Mouse (Mus musculus): ENCODE results near the gene Asic2. TPM values are rescaled to one million over a fixed set of nuclear protein-coding genes. Genes with fewer than 3 reads are reported as not detected.

The Asic2 gene
- polyA plus RNA-seq, 1 experiment from 2014 or later = 3.7 TPM

- Histone ChIP-seq H3K36me3 (no peaks in the 10 kb centered on the region), H3K4me3 (replicated peaks) (no peak overlapping the region), H3K27ac (no peak overlapping the region), H3K4me1 (peaks cover 10% of the 10 kb centered on the region; the same call in 1 of the 2 replicates), H3K4me2 (no peak overlapping the region), H3K9ac (no peak overlapping the region), H3K9me3 (replicated peaks) (no peaks in the 10 kb centered on the region), H3K27me3 (no peaks in the 10 kb centered on the region)
- 70% methylated on average over 6 of the region's 6 CpGs for WGBS
- ATAC-seq (replicated peaks; ENCODE audit: low FRiP score) = no peak
These were observed 994.3 kb downstream of the Asic2 start for GRCm38 (mm10) chr11:80973976-80974375.

GRCm38 (mm10) chr11:80973273-80973672, 995.0 kb downstream of the Asic2 start:
- Histone ChIP-seq H3K4me1 (peaks cover 10% of the 10 kb centered on the region; the same call in 1 of the 2 replicates), H3K4me3 (replicated peaks) (no peak overlapping the region), H3K9me3 (replicated peaks) (no peaks in the 10 kb centered on the region), H3K27ac (no peak overlapping the region), H3K36me3 (no peaks in the 10 kb centered on the region), H3K27me3 (no peaks in the 10 kb centered on the region), H3K4me2 (no peak overlapping the region), H3K9ac (no peak overlapping the region)
- no peak for ATAC-seq (replicated peaks; ENCODE audit: low FRiP score)
- WGBS = 93% methylated on average over 8 of the region's 8 CpGs

DNA sequence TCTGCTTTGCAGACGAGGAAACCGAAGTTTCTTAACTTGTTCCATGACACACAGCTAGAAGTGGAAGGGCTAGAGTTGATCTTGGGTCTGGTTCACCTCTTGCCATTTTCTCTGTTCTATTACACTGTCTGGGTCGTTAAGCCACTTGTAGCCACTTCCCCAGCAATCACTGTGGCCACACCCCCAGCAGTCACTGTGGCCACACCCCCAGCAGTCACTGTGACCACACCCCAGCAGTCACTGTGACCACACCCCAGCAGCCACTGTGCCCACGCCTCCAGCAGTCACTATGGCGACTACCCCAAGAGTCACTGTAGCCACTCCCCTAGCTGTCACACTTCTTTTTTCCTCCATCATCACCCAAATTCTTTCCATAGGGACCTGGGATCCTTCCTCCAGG, 1000.7 kb downstream of the Asic2 start:
- Histone ChIP-seq H3K4me3 (replicated peaks) (no peak overlapping the region), H3K4me1 (no peaks in the 10 kb centered on the region), H3K27ac (no peak overlapping the region), H3K27me3 (no peaks in the 10 kb centered on the region), H3K4me2 (no peak overlapping the region), H3K36me3 (no peaks in the 10 kb centered on the region), H3K9me3 (replicated peaks) (no peaks in the 10 kb centered on the region), H3K9ac (no peak overlapping the region)
- no peak for ATAC-seq (replicated peaks; ENCODE audit: low FRiP score)
- 52% methylated on average over 5 of the region's 5 CpGs for WGBS

DNA sequence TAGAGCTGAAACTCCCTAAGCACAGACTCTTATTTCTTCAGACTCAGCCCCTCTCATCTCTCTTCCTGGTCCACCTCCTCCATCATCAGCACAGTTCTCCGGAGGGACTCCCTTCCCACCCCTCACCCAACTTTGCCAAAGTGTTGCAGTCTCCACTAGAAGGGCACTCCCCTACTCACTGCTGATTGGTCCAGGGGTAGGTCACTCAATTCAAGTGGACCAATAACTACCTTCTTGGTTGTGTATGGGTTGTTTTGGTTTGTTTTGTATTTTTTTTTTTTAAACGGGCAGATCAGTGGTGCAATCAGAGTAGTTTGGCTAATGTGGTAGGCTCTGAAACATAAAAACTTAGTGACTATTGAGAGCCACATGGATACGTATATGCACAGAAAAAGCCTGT, 1002.2 kb downstream of the Asic2 start:
- Histone ChIP-seq H3K27me3 (no peaks in the 10 kb centered on the region), H3K27ac (no peak overlapping the region), H3K4me3 (replicated peaks) (no peak overlapping the region), H3K9me3 (replicated peaks) (no peaks in the 10 kb centered on the region), H3K36me3 (no peaks in the 10 kb centered on the region), H3K4me2 (no peak overlapping the region), H3K4me1 (no peaks in the 10 kb centered on the region), H3K9ac (no peak overlapping the region)
- no peak for ATAC-seq (replicated peaks; ENCODE audit: low FRiP score)
- WGBS = 47% methylated on average over 3 of the region's 3 CpGs

- ATAC-seq (replicated peaks; ENCODE audit: low FRiP score) = no peak
- H3K36me3 ChIP-seq = no peaks in the 10 kb centered on the region
- H3K9me3 ChIP-seq (replicated peaks) = no peaks in the 10 kb centered on the region
- no peak overlapping the region for H3K4me3 ChIP-seq (replicated peaks)
- H3K27me3 ChIP-seq = no peaks in the 10 kb centered on the region
- WGBS = 54% methylated on average over 1 of the region's 1 CpGs
- peaks cover 4% of the 10 kb centered on the region; the same call in 1 of the 2 replicates for H3K4me1 ChIP-seq
- H3K27ac ChIP-seq = no peak overlapping the region
- no peak overlapping the region for H3K4me2 ChIP-seq
- no peak overlapping the region for H3K9ac ChIP-seq
These were observed 1006.9 kb downstream of the Asic2 start for GRCm38 (mm10) chr11:80961326-80961725.

- H3K27me3 ChIP-seq = no peaks in the 10 kb centered on the region
- peaks cover 4% of the 10 kb centered on the region; the same call in 1 of the 2 replicates for H3K4me1 ChIP-seq
- no peaks in the 10 kb centered on the region for H3K9me3 ChIP-seq (replicated peaks)
- H3K4me3 ChIP-seq (replicated peaks) = no peak overlapping the region
- no peak for ATAC-seq (replicated peaks; ENCODE audit: low FRiP score)
- 11% methylated on average over 16 of the region's 16 CpGs for WGBS
- H3K9ac ChIP-seq = no peak overlapping the region
- H3K27ac ChIP-seq = no peak overlapping the region
- H3K4me2 ChIP-seq = no peak overlapping the region
- H3K36me3 ChIP-seq = no peaks in the 10 kb centered on the region
These were observed 1010.1 kb downstream of the Asic2 start for GRCm38 (mm10) chr11:80958086-80958671.

GRCm38 (mm10) chr11:80955915-80956314, 1012.3 kb downstream of the Asic2 start:
- no peaks in the 10 kb centered on the region for H3K27me3 ChIP-seq
- no peak overlapping the region for H3K9ac ChIP-seq
- H3K4me2 ChIP-seq = no peak overlapping the region
- H3K4me3 ChIP-seq (replicated peaks) = no peak overlapping the region
- H3K36me3 ChIP-seq = no peaks in the 10 kb centered on the region
- H3K4me1 ChIP-seq = peaks cover 4% of the 10 kb centered on the region; the same call in 1 of the 2 replicates
- 76% methylated on average over 6 of the region's 6 CpGs for WGBS
- no peaks in the 10 kb centered on the region for H3K9me3 ChIP-seq (replicated peaks)
- no peak overlapping the region for H3K27ac ChIP-seq
- no peak for ATAC-seq (replicated peaks; ENCODE audit: low FRiP score)

DNA sequence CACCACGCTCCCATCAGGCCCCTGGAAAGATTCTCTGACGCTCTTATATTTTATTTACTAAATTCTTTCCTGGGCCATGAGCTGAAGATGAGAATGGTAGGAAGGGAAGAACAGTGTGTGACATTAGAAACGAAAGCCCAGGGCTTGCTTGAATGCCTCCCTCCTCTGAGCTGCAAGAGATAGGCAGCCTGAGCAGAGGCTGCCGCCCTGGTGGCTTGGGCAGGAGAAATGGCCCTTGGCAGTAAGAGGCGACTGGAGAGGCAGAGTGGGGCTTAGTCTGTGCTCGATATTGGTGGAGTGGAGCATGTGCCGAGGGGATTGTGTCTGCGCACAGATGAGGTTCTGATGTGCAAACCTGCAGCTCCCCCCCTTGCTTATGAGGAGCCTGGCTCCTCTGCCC, 1014.1 kb downstream of the Asic2 start:
- no peak for ATAC-seq (replicated peaks; ENCODE audit: low FRiP score)
- 86% methylated on average over 8 of the region's 8 CpGs for WGBS

DNA sequence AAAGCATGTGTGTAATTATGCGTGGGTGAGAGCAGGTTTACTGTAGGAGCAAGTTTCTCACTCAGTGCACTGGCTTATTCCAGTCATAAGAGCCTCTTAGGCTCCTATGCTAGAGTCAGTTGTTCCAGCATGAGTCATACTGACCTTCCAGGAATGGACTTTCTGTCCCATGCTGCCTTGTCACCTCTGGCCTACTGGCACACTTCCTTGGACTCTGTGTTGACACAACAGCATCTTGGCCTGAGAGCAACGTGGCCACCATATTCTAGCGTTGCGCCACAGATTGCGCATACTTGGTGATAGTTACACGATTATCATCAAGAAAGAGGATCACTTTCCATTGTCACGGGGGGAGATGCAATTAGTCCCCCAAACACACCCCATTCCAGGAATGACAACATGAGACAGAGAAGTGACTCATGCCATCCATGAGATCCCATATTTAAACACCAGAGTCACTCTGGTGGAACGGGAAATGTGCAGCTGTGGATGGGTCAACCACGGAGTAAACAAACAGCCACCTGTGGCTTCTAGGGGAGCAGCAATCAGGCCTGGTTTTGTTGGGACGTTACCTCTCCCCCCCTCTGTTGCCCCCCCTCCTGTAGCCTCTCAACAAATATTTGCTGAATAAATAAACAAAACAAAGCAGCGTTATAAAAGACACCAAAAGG, 1019.1 kb downstream of the Asic2 start:
- WGBS = 77% methylated on average over 11 of the region's 11 CpGs
- Histone ChIP-seq H3K9ac (no peak overlapping the region), H3K36me3 (no peaks in the 10 kb centered on the region), H3K9me3 (replicated peaks) (no peaks in the 10 kb centered on the region), H3K27ac (no peak overlapping the region), H3K4me2 (no peak overlapping the region), H3K27me3 (no peaks in the 10 kb centered on the region), H3K4me1 (peaks cover 7% of the 10 kb centered on the region; the same call in 1 of the 2 replicates), H3K4me3 (replicated peaks) (no peak overlapping the region)
- ATAC-seq (replicated peaks; ENCODE audit: low FRiP score) = no peak

More for the DNA sequence above, 1014.1 kb downstream of the Asic2 start:
- no peak overlapping the region for H3K4me2 ChIP-seq
- H3K27me3 ChIP-seq = no peaks in the 10 kb centered on the region
- H3K36me3 ChIP-seq = no peaks in the 10 kb centered on the region
- no peak overlapping the region for H3K9ac ChIP-seq
- H3K27ac ChIP-seq = no peak overlapping the region
- no peaks in the 10 kb centered on the region for H3K9me3 ChIP-seq (replicated peaks)
- no peak overlapping the region for H3K4me3 ChIP-seq (replicated peaks)
- peaks cover 4% of the 10 kb centered on the region; the same call in 1 of the 2 replicates for H3K4me1 ChIP-seq

GRCm38 (mm10) chr11:80948103-80948502, 1020.2 kb downstream of the Asic2 start:
- no peaks in the 10 kb centered on the region for H3K9me3 ChIP-seq (replicated peaks)
- 0 out of 2 replicates have a peak overlapping the region, but pooled peaks have one; percentile 19 for H3K27ac ChIP-seq
- ATAC-seq (replicated peaks; ENCODE audit: low FRiP score) = peak; percentile 80; the same call in 1 of the 2 replicates
- H3K4me3 ChIP-seq (replicated peaks) = no peak overlapping the region
- no peak overlapping the region for H3K9ac ChIP-seq
- no peaks in the 10 kb centered on the region for H3K27me3 ChIP-seq
- 2% methylated on average over 2 of the region's 2 CpGs for WGBS
- no peak overlapping the region for H3K4me2 ChIP-seq
- H3K4me1 ChIP-seq = peaks cover 7% of the 10 kb centered on the region; the same call in 1 of the 2 replicates
- no peaks in the 10 kb centered on the region for H3K36me3 ChIP-seq

DNA sequence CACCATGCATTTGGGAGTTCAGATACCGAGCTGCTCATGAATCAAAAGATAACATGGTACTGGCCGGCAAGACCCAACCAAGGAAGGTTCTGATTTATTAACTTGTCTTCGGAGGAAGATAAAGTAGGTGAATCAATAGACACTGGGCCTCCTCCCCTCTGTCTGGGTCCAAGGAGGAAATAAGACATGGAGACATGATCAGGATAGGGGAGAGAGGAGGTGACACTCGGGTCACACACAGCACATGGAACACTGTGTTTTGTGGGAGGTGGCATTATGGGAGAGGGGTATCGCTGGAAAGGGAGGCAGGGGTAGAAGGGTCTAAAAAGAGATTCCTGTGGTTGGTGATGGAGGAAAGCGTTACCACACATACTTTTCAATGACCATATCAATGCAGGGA, 1022.1 kb downstream of the Asic2 start:
- Histone ChIP-seq H3K4me2 (no peak overlapping the region), H3K9me3 (replicated peaks) (no peaks in the 10 kb centered on the region), H3K27me3 (no peaks in the 10 kb centered on the region), H3K27ac (no peak overlapping the region), H3K4me1 (peaks cover 7% of the 10 kb centered on the region; the same call in 1 of the 2 replicates), H3K36me3 (no peaks in the 10 kb centered on the region), H3K4me3 (replicated peaks) (no peak overlapping the region), H3K9ac (no peak overlapping the region)
- ATAC-seq (replicated peaks; ENCODE audit: low FRiP score) = peak; percentile 46; the same call in 1 of the 2 replicates
- 37% methylated on average over 6 of the region's 6 CpGs for WGBS

DNA sequence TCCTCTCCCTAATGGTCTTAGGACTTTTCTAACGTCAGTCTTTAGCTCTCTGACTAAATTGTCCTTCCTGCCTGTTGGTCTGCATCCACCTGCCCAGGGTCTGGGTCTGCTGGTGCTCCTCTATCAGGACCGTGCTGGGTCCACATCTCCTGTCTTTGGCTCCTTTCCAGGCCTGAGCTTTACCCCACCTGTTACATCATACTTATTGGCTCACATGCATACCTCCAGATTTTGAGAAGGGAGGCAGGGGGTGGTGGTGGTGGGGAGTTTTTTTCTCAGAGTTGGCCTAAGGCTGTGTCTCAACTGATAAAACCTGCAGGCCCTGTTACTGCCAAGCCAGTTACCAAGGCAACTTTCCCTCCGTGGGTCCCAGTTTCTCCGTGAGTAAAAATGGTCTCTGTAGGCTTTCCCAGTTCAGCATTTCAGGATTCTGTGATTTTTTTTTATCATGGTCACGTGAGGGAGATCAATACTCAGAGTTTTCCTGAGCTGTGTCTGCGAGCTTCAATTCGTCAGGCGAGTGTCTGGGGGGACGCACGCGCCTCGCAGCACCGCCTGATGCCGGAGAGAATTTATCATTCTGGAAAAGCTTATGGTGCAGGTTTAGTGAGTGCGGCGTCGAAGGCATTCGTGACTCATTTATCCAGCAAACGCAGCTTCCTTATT, 1044.8 kb downstream of the Asic2 start:
- no peak overlapping the region for H3K4me3 ChIP-seq (replicated peaks)
- no peak overlapping the region for H3K9ac ChIP-seq
- no peaks in the 10 kb centered on the region for H3K27me3 ChIP-seq
- WGBS = 87% methylated on average over 19 of the region's 19 CpGs
- no peaks in the 10 kb centered on the region for H3K4me1 ChIP-seq
- no peaks in the 10 kb centered on the region for H3K36me3 ChIP-seq
- no peak for ATAC-seq (replicated peaks; ENCODE audit: low FRiP score)
- no peak overlapping the region for H3K27ac ChIP-seq
- H3K9me3 ChIP-seq (replicated peaks) = no peaks in the 10 kb centered on the region
- H3K4me2 ChIP-seq = no peak overlapping the region
